Mouse (Mus musculus): ENCODE results near the gene Stk36. TPM values are rescaled to one million over a fixed set of nuclear protein-coding genes. Genes with fewer than 3 reads are reported as not detected.

Stk36 gene
- not detected for polyA plus RNA-seq (2017; shearing (Covaris generic))

GRCm38 (mm10) chr1:74601267-74601962, at the start of gene Stk36, which contains the start of gene Rnf25:
Gene Stk36, plus strand, starts transcription at chr1:74601445.
Gene Rnf25, minus strand, starts transcription at chr1:74601397.
- ATAC-seq, result peak; percentile 100

- ATAC-seq, result no peak
Measured at GRCm38 (mm10) chr1:74559061-74559460, 42.2 kb upstream of the Stk36 start.

GRCm38 (mm10) chr1:74565834-74566233, 35.4 kb upstream of the Stk36 start:
- no peak for ATAC-seq

GRCm38 (mm10) chr1:74569739-74570719, 31.2 kb upstream of the Stk36 start:
- ATAC-seq, result no peak

- ATAC-seq, result no peak
Measured at GRCm38 (mm10) chr1:74582621-74583020, 18.6 kb upstream of the Stk36 start.

GRCm38 (mm10) chr1:74584616-74585398, 16.4 kb upstream of the Stk36 start:
- no peak for ATAC-seq

- ATAC-seq, result no peak
Measured at GRCm38 (mm10) chr1:74587233-74587772, 13.9 kb upstream of the Stk36 start.

GRCm38 (mm10) chr1:74587773-74588445, 13.3 kb upstream of the Stk36 start, which contains the start of the genes Zfp142 and Bcs1l:
Gene Zfp142, minus strand, starts transcription at chr1:74588246.
Gene Bcs1l, plus strand, starts transcription at chr1:74588289.
- peak; percentile 93 for ATAC-seq

GRCm38 (mm10) chr1:74594434-74594833, 6.8 kb upstream of the Stk36 start:
- ATAC-seq, result no peak

GRCm38 (mm10) chr1:74600501-74601266, 561 bp upstream of the Stk36 start:
- peak; percentile 46 for ATAC-seq

- ATAC-seq, result no peak
Measured at GRCm38 (mm10) chr1:74624183-74624582, 22.9 kb downstream of the Stk36 start.

GRCm38 (mm10) chr1:74626076-74626475, 24.8 kb downstream of the Stk36 start:
- ATAC-seq, result no peak

GRCm38 (mm10) chr1:74628001-74628400, 26.8 kb downstream of the Stk36 start:
- ATAC-seq, result no peak

GRCm38 (mm10) chr1:74632734-74633133, 31.5 kb downstream of the Stk36 start:
- ATAC-seq, result no peak

- no peak for ATAC-seq
Measured at GRCm38 (mm10) chr1:74643524-74643923, 42.3 kb downstream of the Stk36 start.

- no peak for ATAC-seq
Measured at GRCm38 (mm10) chr1:74643926-74644325, 42.7 kb downstream of the Stk36 start.

GRCm38 (mm10) chr1:74661448-74662195, 60.4 kb downstream of the Stk36 start, which contains the start of gene Ttll4:
Gene Ttll4, plus strand, starts transcription at chr1:74661745.
- peak; percentile 95 for ATAC-seq

- no peak for ATAC-seq
Measured at GRCm38 (mm10) chr1:74662253-74662865, 61.1 kb downstream of the Stk36 start.

- no peak for ATAC-seq
Measured at GRCm38 (mm10) chr1:74665153-74665552, 63.9 kb downstream of the Stk36 start.
